Mouse (Mus musculus) CD8-positive naive resting alpha-beta T cell, adult 2 months (primary cell): ENCODE data around the gene Mboat2.

Experiments
- DNase-seq, 2 experiments: peaks; one replicate each; pipeline ENCODE4 v3.0.0; 2022; ENCODE audit warnings: low read depth in 2 of 2, low spot score in 2 of 2

Gene Mboat2

GRCm38 (mm10) chr12:24985226-24985625 is 154.5 kb downstream of the Mboat2 start:
- no peak for DNase-seq

- no peak for DNase-seq
Observed at GRCm38 (mm10) chr12:24995350-24995749, 164.7 kb downstream of the Mboat2 start.

- DNase-seq: no peak
Observed at GRCm38 (mm10) chr12:25005350-25005749, 174.7 kb downstream of the Mboat2 start.

- no peak for DNase-seq
Observed at GRCm38 (mm10) chr12:25009957-25010356, 179.3 kb downstream of the Mboat2 start.

- DNase-seq: peak in 1 of 2 experiments; percentile 37
Observed at GRCm38 (mm10) chr12:25010416-25010815, 179.7 kb downstream of the Mboat2 start.

GRCm38 (mm10) chr12:25011733-25012367 is 181.2 kb downstream of the Mboat2 start:
- no peak for DNase-seq

- DNase-seq: peak; percentile 47 to 62
Observed at GRCm38 (mm10) chr12:25012555-25013540, 182.2 kb downstream of the Mboat2 start.
